Mouse (Mus musculus) embryonic fibroblast, embryonic 13.5 days (primary cell): ENCODE data around the gene Lyrm9.

Experiments used
- CTCF ChIP-seq: IDR thresholded peaks from 2 replicates; pipeline ENCODE4 v1.5.1; 2011; ENCODE audit warnings: mild to moderate bottlenecking, control low read depth, low read length, moderate library complexity, borderline replicate concordance; ENCODE audit not compliant: insufficient read depth
- POLR2A ChIP-seq: IDR thresholded peaks from 2 replicates; pipeline ENCODE4 v1.6.1; 2011; ENCODE audit warnings: low read depth, mild to moderate bottlenecking, control low read depth, low read length, moderate library complexity

DNA sequence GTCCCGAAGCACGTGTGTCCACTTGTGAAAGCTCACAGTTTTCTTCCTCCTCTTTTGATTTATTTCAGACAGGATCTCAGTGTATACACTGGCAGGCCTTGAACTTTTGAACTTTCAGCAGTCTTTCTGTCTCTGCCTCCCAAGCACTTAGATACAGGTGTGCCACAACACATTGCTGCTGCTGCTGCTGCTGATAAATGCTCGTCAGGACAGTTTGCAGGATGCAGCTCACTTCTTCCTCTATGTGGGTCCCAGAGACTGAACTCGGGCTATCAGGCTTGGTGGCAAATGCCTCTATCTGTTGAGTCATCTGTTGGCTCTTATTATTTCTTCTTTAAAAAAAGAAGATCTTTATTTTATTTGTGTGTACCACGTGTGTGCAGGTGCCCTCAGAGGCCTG, 13.8 kb downstream of the Lyrm9 start:
- TF ChIP-seq POLR2A: no peak
- TF ChIP-seq CTCF: no peak
